Mouse (Mus musculus): ENCODE measurements around the gene Eef2kmt. TPM values are rescaled to one million over a fixed set of nuclear protein-coding genes. Genes with fewer than 3 reads are reported as not detected.
A peak's percentile ranks its signal among the peaks of the same experiment; 100 is the strongest.

Gene Eef2kmt
- polyA plus RNA-seq, 1 experiment from 2014 or later = 30.4 TPM

DNA sequence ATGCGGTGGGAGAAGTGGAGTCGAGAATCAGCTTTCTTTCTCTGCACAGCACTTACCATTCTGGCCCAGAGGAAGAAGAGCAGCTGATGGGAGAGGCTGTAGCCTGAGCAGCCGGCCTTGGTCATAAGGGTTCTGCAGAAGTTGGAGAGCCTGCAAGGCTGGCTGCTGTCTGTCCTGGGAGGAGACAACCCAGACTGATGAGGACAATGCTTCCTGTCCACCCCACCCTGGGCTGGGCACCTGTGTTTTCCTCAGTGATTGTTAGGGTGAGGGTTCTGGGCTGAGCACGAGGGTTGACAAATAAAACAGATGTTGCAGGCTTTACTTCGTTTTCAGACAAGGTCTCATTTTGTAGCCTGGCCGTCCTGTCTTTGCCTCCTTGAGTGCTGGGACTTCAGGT lies 39.1 kb downstream of the Eef2kmt start:
- H3K4me1 ChIP-seq (replicated peaks) = no peaks in the 10 kb centered on the region
- H3K9me3 ChIP-seq = no peaks in the 10 kb centered on the region
- no peak overlapping the region for H3K4me2 ChIP-seq (replicated peaks)
- no peak overlapping the region for H3K4me3 ChIP-seq (replicated peaks)
- no peak for ATAC-seq
- H3K36me3 ChIP-seq = no peaks in the 10 kb centered on the region
- no peak overlapping the region for H3K27ac ChIP-seq
- 0 out of 2 replicates have a peak, but pooled peaks cover 2% of the 10 kb centered on the region for H3K27me3 ChIP-seq (replicated peaks)
- H3K9ac ChIP-seq = no peak overlapping the region
- WGBS = 48% methylated on average over 6 of the region's 6 CpGs

DNA sequence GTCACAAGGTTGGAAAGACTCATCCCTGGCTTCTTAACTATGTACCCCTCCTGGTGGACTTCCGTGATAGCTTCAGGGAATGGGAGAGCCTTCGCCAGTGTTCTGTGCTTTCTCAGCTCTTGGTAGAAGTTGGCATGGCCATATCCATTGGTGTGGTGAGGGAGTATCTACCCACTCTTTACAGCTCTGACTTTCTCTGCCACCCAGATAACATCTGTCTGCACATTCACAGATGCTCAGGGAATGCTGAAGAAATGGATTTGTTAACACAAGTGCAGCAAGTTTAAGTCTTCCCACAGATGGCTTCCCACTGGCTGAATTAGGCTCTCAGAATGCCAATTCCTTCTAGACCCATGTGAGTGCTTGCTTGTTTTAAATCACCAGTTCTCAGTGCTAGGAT lies 41.7 kb downstream of the Eef2kmt start:
- Histone ChIP-seq H3K36me3 (no peaks in the 10 kb centered on the region), H3K9me3 (no peaks in the 10 kb centered on the region), H3K27ac (no peak overlapping the region), H3K9ac (no peak overlapping the region), H3K27me3 (replicated peaks) (0 out of 2 replicates have a peak, but pooled peaks cover 2% of the 10 kb centered on the region), H3K4me1 (replicated peaks) (no peaks in the 10 kb centered on the region), H3K4me2 (replicated peaks) (no peak overlapping the region), H3K4me3 (replicated peaks) (no peak overlapping the region)
- no peak for ATAC-seq
- 89% methylated on average over 2 of the region's 2 CpGs for WGBS

DNA sequence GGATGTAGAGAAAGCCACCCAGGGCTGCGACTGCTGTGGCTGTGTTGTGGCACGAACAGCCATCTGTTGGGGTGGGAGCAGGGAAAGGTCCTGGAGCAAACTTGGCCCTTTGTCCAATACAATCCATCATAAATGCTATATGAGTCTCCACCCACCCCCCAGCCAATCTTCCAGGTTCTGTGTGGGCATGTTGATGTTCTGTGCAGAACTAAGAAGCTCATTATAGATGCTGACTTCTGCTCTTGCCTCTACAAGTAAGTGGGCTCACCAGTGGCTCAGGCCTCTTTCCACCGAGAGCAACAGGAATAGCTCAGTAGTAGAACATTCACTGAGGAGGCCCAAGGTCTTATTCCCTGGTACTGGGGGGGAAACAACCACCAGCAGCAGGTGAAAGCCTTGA lies 43.6 kb downstream of the Eef2kmt start:
- no peak for ATAC-seq
- WGBS = 84% methylated on average over 3 of the region's 3 CpGs

DNA sequence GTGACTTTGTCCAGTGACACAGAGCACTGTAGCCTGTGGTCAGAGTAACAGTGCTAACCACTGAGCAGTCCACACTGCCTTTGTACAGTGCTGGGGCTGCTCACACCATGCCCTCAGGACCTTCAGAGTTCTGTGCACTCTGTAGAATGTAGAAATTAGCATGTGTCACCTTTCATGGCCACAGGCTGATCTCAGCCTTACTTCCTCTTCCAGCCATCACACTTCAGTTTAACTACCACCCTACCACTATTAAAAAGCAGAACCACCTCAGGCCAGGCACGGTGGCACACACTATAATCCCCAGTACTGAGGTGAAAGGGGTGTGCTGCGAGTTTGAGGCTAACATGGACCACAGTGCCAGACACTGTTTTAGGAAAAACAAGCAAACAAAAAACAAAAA lies 45.4 kb downstream of the Eef2kmt start:
- no peak overlapping the region for H3K4me2 ChIP-seq (replicated peaks)
- no peaks in the 10 kb centered on the region for H3K27me3 ChIP-seq (replicated peaks)
- WGBS = 71% methylated on average over 2 of the region's 2 CpGs
- H3K9ac ChIP-seq = no peak overlapping the region
- no peak overlapping the region for H3K27ac ChIP-seq
- H3K4me1 ChIP-seq (replicated peaks) = no peaks in the 10 kb centered on the region
- no peaks in the 10 kb centered on the region for H3K9me3 ChIP-seq
- ATAC-seq = no peak
- H3K36me3 ChIP-seq = no peaks in the 10 kb centered on the region
- H3K4me3 ChIP-seq (replicated peaks) = no peak overlapping the region

More for the DNA sequence above, 43.6 kb downstream of the Eef2kmt start:
- H3K27me3 ChIP-seq (replicated peaks) = no peaks in the 10 kb centered on the region
- no peak overlapping the region for H3K4me3 ChIP-seq (replicated peaks)
- H3K36me3 ChIP-seq = no peaks in the 10 kb centered on the region
- no peaks in the 10 kb centered on the region for H3K9me3 ChIP-seq
- H3K27ac ChIP-seq = no peak overlapping the region
- no peaks in the 10 kb centered on the region for H3K4me1 ChIP-seq (replicated peaks)
- no peak overlapping the region for H3K9ac ChIP-seq
- no peak overlapping the region for H3K4me2 ChIP-seq (replicated peaks)

DNA sequence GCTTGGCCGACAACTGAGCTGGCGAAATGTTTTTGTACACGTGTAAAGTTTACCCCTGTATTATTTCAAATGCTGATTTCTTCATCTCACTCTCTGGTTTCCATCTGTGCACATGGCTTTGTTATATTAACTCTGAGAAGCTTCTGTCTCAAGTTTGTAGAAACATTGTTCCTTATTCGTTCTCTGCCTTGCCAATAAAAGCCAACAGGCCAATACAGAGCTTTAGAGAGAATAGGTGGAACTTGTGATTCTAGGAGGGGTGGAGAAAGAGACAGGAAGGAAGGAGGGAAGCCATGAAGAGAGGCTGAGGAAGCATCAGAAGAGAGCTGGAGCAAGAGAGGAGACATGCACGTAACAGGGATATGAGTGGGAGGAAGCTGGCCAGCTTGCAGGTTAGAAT lies 49.7 kb downstream of the Eef2kmt start:
- no peaks in the 10 kb centered on the region for H3K9me3 ChIP-seq
- no peak overlapping the region for H3K9ac ChIP-seq
- H3K4me1 ChIP-seq (replicated peaks) = 0 out of 2 replicates have a peak, but pooled peaks cover 4% of the 10 kb centered on the region
- no peak overlapping the region for H3K4me3 ChIP-seq (replicated peaks)
- no peaks in the 10 kb centered on the region for H3K36me3 ChIP-seq
- no peaks in the 10 kb centered on the region for H3K27me3 ChIP-seq (replicated peaks)
- WGBS = 65% methylated on average over 5 of the region's 5 CpGs
- H3K27ac ChIP-seq = no peak overlapping the region
- no peak for ATAC-seq
- no peak overlapping the region for H3K4me2 ChIP-seq (replicated peaks)

DNA sequence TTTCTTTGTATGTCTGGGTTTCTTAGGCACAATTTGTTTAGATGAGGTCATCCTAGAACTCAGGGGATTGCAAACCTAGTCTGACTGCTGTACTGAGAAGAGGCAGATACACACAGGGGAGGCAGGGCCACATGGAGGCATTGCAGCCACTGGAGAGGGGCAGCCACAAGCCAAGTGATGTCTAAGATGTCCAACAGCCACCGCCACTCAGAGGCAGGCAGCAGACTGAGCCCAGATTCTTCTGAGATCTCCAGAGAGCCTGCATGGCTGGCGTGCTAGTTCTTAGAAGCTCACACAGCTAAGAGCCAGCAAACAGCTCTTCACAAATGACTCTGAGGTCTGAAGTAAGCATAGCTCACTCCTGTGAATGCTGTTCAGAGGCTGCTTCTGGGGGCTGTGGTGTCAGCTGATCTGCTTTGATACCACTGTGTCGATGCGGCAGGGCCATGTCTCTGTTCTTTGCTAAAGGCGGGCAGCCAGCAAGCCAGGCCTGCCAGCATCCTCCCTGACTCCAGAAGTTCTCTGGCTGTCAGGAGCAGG lies 50.3 kb downstream of the Eef2kmt start:
- no peaks in the 10 kb centered on the region for H3K36me3 ChIP-seq
- no peaks in the 10 kb centered on the region for H3K9me3 ChIP-seq
- ATAC-seq = no peak
- no peak overlapping the region for H3K4me2 ChIP-seq (replicated peaks)
- no peak overlapping the region for H3K27ac ChIP-seq
- no peaks in the 10 kb centered on the region for H3K27me3 ChIP-seq (replicated peaks)
- H3K4me3 ChIP-seq (replicated peaks) = no peak overlapping the region
- WGBS = 87% methylated on average over 5 of the region's 5 CpGs
- 0 out of 2 replicates have a peak, but pooled peaks cover 4% of the 10 kb centered on the region for H3K4me1 ChIP-seq (replicated peaks)
- H3K9ac ChIP-seq = no peak overlapping the region

DNA sequence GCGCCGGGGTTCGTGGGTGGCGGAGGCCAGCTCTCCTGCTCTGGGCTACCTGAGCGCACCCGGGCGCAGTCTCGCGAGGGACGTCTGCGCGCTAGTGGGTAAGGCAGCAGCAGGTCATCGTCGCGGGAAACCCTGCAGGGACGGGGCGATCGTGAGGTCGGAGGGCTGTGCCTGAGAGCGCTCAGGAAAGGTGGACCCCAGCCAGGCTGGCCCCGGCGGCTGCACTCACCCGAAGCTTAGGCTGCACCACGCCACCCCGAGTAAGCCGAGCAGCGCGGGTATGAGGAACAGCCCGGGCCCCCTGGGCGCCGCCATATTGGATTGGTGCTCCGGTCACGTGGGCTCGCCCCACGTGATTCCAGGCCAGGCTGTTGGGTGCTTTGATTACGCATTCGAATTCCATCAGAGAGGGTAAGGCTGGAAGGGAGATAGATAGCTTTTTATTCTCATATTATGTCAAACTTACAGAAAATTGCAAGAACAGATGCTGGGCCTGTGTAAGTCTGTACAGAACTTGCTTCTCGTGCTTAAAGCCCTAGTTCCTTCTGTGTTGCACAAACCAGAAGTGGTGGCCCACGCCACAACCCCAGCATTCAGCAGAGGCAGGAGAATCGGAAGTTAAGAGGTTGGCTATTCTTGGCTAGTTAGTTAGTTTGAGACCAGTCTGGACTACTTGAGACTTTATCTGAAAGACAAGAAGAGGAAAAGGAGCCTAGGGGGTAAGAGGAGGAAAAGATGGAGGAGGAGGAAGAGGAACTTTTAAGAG lies 51.9 kb downstream of the Eef2kmt start, which contains the start of gene Nagpa:
Gene Nagpa (minus strand): TSS at position 345 of the 766 bp plus-strand sequence.
- H3K9me3 ChIP-seq = no peaks in the 10 kb centered on the region
- peak within 1 kb of the TSS; percentile 96 for H3K4me2 ChIP-seq (replicated peaks)
- ATAC-seq = peak; percentile 91
- H3K4me1 ChIP-seq (replicated peaks) = 0 out of 2 replicates have a peak, but pooled peaks cover 4% of the 10 kb centered on the region
- H3K36me3 ChIP-seq = no peaks in the 10 kb centered on the region
- no peak within 1 kb of the TSS for H3K27ac ChIP-seq
- H3K27me3 ChIP-seq (replicated peaks) = no peaks in the 10 kb centered on the region
- 4% methylated on average over 40 of the region's 40 CpGs for WGBS
- peak within 1 kb of the TSS; percentile 64 for H3K9ac ChIP-seq
- H3K4me3 ChIP-seq (replicated peaks) = peak within 1 kb of the TSS; percentile 93

DNA sequence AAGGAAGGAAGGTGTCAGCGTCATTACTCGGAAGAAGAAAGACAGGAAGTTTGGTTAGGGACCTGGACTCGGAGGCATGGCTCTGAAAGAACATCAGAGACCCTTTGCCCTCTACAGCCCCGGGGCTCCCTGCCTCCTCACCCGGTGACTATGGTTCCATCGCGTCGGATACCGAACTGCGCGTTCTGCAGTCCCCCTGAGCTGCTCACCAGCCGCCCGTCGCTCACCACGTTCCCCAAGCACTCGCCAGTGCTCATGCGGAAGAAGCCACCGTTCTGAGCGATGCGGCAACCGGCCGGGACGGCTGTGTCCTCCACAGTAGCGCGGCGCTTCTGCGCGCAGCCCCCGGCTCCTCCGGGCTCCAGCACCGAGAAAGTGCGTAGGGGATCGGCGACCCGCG lies 52.6 kb downstream of the Eef2kmt start:
- no peak overlapping the region for H3K27ac ChIP-seq
- H3K36me3 ChIP-seq = no peaks in the 10 kb centered on the region
- H3K4me2 ChIP-seq (replicated peaks) = peak overlapping the region; percentile 96
- 0 out of 2 replicates have a peak, but pooled peaks cover 4% of the 10 kb centered on the region for H3K4me1 ChIP-seq (replicated peaks)
- no peaks in the 10 kb centered on the region for H3K27me3 ChIP-seq (replicated peaks)
- H3K4me3 ChIP-seq (replicated peaks) = peak overlapping the region; percentile 93
- ATAC-seq = peak; percentile 73
- H3K9me3 ChIP-seq = no peaks in the 10 kb centered on the region
- peak overlapping the region; percentile 64 for H3K9ac ChIP-seq
- 1% methylated on average over 36 of the region's 36 CpGs for WGBS

DNA sequence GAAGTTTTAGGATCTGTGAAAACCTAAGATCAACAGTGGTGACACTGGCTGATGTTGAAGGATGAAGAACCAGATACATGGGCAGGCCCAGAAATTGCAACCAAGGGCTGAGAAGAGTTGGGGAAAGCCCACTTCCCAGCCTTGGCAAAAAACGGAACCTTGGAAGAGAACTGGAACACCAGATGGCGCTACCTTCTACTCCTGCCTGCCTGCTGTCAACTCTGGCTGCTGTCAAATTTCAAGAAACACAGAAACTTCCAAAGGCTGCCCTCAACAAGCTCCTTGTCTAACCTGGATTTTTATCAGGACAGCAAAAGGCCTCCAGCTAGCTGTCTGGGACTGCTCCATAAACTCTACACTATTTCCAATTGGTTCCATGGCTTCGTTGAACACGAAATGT lies 53.1 kb downstream of the Eef2kmt start:
- WGBS = 12% methylated on average over 4 of the region's 4 CpGs
- Histone ChIP-seq H3K4me2 (replicated peaks) (peak overlapping the region; percentile 96), H3K4me1 (replicated peaks) (0 out of 2 replicates have a peak, but pooled peaks cover 4% of the 10 kb centered on the region), H3K9ac (no peak overlapping the region), H3K36me3 (no peaks in the 10 kb centered on the region), H3K4me3 (replicated peaks) (peak overlapping the region; percentile 93), H3K27me3 (replicated peaks) (no peaks in the 10 kb centered on the region), H3K27ac (no peak overlapping the region), H3K9me3 (no peaks in the 10 kb centered on the region)
- no peak; the same call in 1 of the 2 replicates for ATAC-seq

DNA sequence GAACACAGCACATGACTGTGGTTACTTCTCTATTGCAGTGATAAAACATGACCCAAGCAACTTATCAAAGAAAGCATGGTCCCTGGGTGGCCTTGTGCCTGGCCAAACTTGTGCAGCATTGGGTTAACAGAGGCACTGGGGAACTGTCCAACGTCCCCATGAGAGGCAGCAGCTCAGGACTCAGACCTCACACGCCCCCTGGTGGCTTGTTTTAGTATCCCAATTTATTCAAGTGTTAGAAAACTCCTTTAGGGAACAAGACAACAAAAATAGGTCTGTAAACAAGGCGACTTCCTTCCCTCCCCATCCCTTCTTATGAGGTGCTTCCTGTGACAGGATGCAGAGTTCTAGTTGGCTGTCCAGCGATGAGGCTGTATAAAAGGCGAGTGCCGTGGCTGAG lies 60.7 kb downstream of the Eef2kmt start:
- Histone ChIP-seq H3K27ac (no peak overlapping the region), H3K9me3 (no peaks in the 10 kb centered on the region), H3K4me1 (replicated peaks) (no peaks in the 10 kb centered on the region), H3K27me3 (replicated peaks) (no peaks in the 10 kb centered on the region), H3K4me3 (replicated peaks) (no peak overlapping the region), H3K4me2 (replicated peaks) (no peak overlapping the region), H3K36me3 (no peaks in the 10 kb centered on the region), H3K9ac (no peak overlapping the region)
- 27% methylated on average over 6 of the region's 6 CpGs for WGBS
- no peak for ATAC-seq

Measured in intestine, embryonic 15.5 days (tissue).